Mouse (Mus musculus): Measurements from ENCODE around the gene Tff3.
A peak's percentile ranks its signal among the peaks of the same experiment; 100 is the strongest.

DNA sequence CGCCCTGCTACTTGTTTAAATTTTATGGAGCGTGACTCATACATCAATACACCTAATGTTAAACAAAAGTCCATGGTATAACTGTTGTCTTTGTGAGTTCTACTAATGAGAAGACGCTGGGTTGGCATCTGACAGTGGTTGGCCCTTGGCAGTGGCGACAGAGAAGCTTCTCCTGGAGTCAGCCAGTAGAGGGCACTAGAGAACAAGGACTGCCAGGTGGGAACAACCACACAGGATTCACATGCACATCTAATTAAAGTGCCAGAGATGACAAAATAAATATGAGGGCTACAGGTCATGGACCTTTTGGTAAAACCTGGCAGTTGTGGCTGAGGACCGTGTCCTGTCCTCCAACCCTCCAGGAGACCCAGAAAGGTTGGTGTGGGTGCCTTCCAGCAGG is 9.0 kb upstream of the Tff3 start:
- TF ChIP-seq CTCF (conservative IDR thresholded peaks at IDR 0.05 in 1 of 2, IDR thresholded peaks at IDR 0.05 in 1 of 2; ENCODE audit: low read depth in 2 of 2, low read length in 2 of 2), result peak; percentile 83 to 95
- TF ChIP-seq IRF4 (IDR thresholded peaks at IDR 0.05; ENCODE audit: low read depth, low read length), result no peak
- TF ChIP-seq USF2 (conservative IDR thresholded peaks at IDR 0.05; ENCODE audit: low read depth, low read length), result no peak
- TF ChIP-seq RAD21 (IDR thresholded peaks at IDR 0.05; ENCODE audit: low read depth, low read length), result peak; percentile 93
- TF ChIP-seq MAZ (IDR thresholded peaks at IDR 0.05; ENCODE audit: low read depth, low read length), result no peak

Measured in CH12.LX (cell line).